12 mouse cellular contexts compared by ENCODE assay signal in the genomic region with DNA sequence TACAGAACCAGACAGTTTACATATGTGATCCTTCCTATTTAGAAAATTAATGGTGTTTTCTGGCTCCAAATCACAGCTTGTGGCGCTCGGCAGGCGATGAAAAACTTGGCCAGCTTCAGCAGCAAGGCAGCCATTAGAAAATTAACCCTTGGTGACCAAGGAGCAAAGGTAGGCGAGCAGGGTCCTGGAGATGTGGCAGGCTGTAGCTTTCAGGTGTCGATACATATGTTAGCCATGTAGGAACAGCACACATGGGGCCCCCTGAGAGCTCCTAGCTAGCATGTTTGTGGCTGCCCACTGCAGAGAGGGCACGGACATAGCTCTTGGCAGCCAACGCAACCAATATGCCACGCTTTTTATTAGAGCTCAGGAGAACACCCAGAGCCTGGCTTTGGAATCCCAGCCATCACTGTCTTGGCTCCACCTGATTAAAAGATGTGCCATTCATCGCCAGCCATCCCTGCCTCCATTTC.
DNase-seq lines count a peak whose midpoint lies in the region; ATAC-seq lines count a peak whose summit lies in the region.
"Had no signal": no experiment of that assay in that cellular context is flagged by ENCODE, and none has a peak within 500 bp of the region (broad histone marks: within the 10 kb centered on the region; RNA-seq: fewer than 3 reads in every experiment).

No protein-coding gene starts in this region.

- no peaks in the 10 kb centered on the region for H3K9me3 ChIP-seq in hindbrain, embryonic 14.5 days (ENCODE audit: control insufficient read depth, low read length)
- H3K9me3 ChIP-seq in hindbrain, embryonic 10.5 days = no peaks in the 10 kb centered on the region
- H3K9me3 ChIP-seq in kidney, embryonic 16.5 days (ENCODE audit: low read length) = no peaks in the 10 kb centered on the region
- H3K9me3 ChIP-seq: midbrain, embryonic 12.5 days had no signal

- peak; percentile 60; the same call in 1 of the 2 replicates for ATAC-seq in hindbrain, embryonic 14.5 days (ENCODE audit: low FRiP score)
- no peak for ATAC-seq in kidney, embryonic 16.5 days (ENCODE audit: low FRiP score, low TSS enrichment)

- no peak overlapping the region for H3K4me3 ChIP-seq in hindbrain, embryonic 14.5 days (replicated peaks; ENCODE audit: low read length)
- no peak overlapping the region for H3K4me3 ChIP-seq in hindbrain, embryonic 10.5 days
- H3K4me3 ChIP-seq in kidney, embryonic 16.5 days (ENCODE audit: low read length) = no peak overlapping the region
- H3K4me3 ChIP-seq: midbrain, embryonic 12.5 days had no signal

- peak overlapping the region; percentile 23; the same call in 1 of the 2 replicates for H3K4me2 ChIP-seq in hindbrain, embryonic 14.5 days (replicated peaks)
- H3K4me2 ChIP-seq in kidney, embryonic 16.5 days (replicated peaks; ENCODE audit: low read depth, low read length) = no peak overlapping the region
- H3K4me2 ChIP-seq: midbrain, embryonic 12.5 days had no signal

- peak; percentile 46 for DNase-seq in hindbrain, embryonic 14.5 days (ENCODE audit: low spot score)
- DNase-seq in hindbrain, embryonic 10.5 days (ENCODE audit: low spot score) = no peak
- peak; percentile 70 for DNase-seq in cerebellum, adult 11 months
- DNase-seq in cerebellum, postnatal 4 days (ENCODE audit: low spot score in 2 of 2) = peak; percentile 21 to 52
- peak; percentile 4 for DNase-seq in mesoderm, embryonic 11.5 days (ENCODE audit: low read depth, low spot score)
- no peak for DNase-seq in lung, postnatal 25 days (ENCODE audit: low spot score)
- no peak for DNase-seq in embryo, embryonic 9.5 days (ENCODE audit: extremely low spot score)
- DNase-seq: kidney, adult 2 months; lung, adult 2 months; thymus, adult 18-20 months had no signal

- H3K36me3 ChIP-seq in hindbrain, embryonic 14.5 days (replicated peaks; ENCODE audit: control insufficient read depth, insufficient read depth) = no peaks in the 10 kb centered on the region
- H3K36me3 ChIP-seq in hindbrain, embryonic 10.5 days = no peaks in the 10 kb centered on the region
- no peaks in the 10 kb centered on the region for H3K36me3 ChIP-seq in kidney, embryonic 16.5 days (ENCODE audit: insufficient read depth, low read length)
- H3K36me3 ChIP-seq: midbrain, embryonic 12.5 days had no signal

- H3K9ac ChIP-seq in hindbrain, embryonic 14.5 days = no peak overlapping the region
- H3K9ac ChIP-seq in kidney, embryonic 16.5 days (replicated peaks; ENCODE audit: low read length) = no peak overlapping the region
- H3K9ac ChIP-seq: midbrain, embryonic 12.5 days had no signal

- 0 out of 2 replicates have a peak overlapping the region, but pooled peaks have one; percentile 16 for H3K27ac ChIP-seq in hindbrain, embryonic 14.5 days
- H3K27ac ChIP-seq in hindbrain, embryonic 10.5 days = no peak overlapping the region
- H3K27ac ChIP-seq in kidney, embryonic 16.5 days (ENCODE audit: low read length) = no peak overlapping the region
- H3K27ac ChIP-seq: midbrain, embryonic 12.5 days had no signal

- H3K27me3 ChIP-seq in hindbrain, embryonic 14.5 days (ENCODE audit: control insufficient read depth, insufficient read depth, low read length) = no peaks in the 10 kb centered on the region
- H3K27me3 ChIP-seq in hindbrain, embryonic 10.5 days (ENCODE audit: insufficient read depth, poor library complexity, severe bottlenecking) = no peaks in the 10 kb centered on the region
- no peaks in the 10 kb centered on the region for H3K27me3 ChIP-seq in kidney, embryonic 16.5 days (ENCODE audit: insufficient read depth, low read length)
- H3K27me3 ChIP-seq: midbrain, embryonic 12.5 days had no signal

- WGBS in hindbrain, embryonic 14.5 days = 43% methylated on average over 9 of the region's 9 CpGs
- WGBS in hindbrain, embryonic 10.5 days = 80% methylated on average over 9 of the region's 9 CpGs
- whole genome bisulfite sequencing in kidney, embryonic 16.5 days = 61% methylated on average over 9 of the region's 9 CpGs

- peaks cover 17% of the 10 kb centered on the region for H3K4me1 ChIP-seq in hindbrain, embryonic 14.5 days (replicated peaks; ENCODE audit: control insufficient read depth, insufficient read depth, low read length)
- H3K4me1 ChIP-seq in hindbrain, embryonic 10.5 days (replicated peaks) = peaks cover 5% of the 10 kb centered on the region
- no peaks in the 10 kb centered on the region for H3K4me1 ChIP-seq in kidney, embryonic 16.5 days (ENCODE audit: insufficient read depth, low read length)
- H3K4me1 ChIP-seq: midbrain, embryonic 12.5 days had no signal

Comparison
In these comparisons a context has a peak if more than half of its experiments do, and no peak if none do; other contexts are left out.
1. DNase-seq: peak in hindbrain, embryonic 14.5 days (single experiment), cerebellum, adult 11 months (single experiment), cerebellum, postnatal 4 days (2 of 2) and mesoderm, embryonic 11.5 days (single experiment); none in hindbrain, embryonic 10.5 days (single experiment), lung, postnatal 25 days (single experiment) and embryo, embryonic 9.5 days (single experiment).